Mouse (Mus musculus) liver, embryonic 14.5 days (tissue): Measurements from ENCODE around the gene Vmn1r34. TPM values are rescaled to one million over a fixed set of nuclear protein-coding genes. Genes with fewer than 3 reads are reported as not detected.
"Not testable (repeated sequence)": the region's sequence is repeated elsewhere in the genome, so short reads cannot be mapped to it uniquely, and the experiment has no call there.

ENCODE experiments used
- ATAC-seq: fragments of 200-750 bp; cut with Nextera tagmentation; 2 replicates; pipeline ENCODE4 v1.8.0; 2017; ENCODE audit warnings: moderate number of reproducible peaks, mild to moderate bottlenecking, moderate library complexity; ENCODE audit not compliant: insufficient read depth
- DNase-seq, 3 experiments: peaks; one replicate each; pipeline ENCODE4 v3.0.0-alpha.2; 2012 to 2013; ENCODE audit warnings: low read depth in 3 of 3, low spot score in 3 of 3
- H3K27ac ChIP-seq: fragments of 300-500 bp; sonication (generic); 2 replicates; pipeline ENCODE4 v1.5.1; 2014; ENCODE audit warnings: moderate library complexity, mild to moderate bottlenecking, control low read depth, inconsistent platforms
- H3K27me3 ChIP-seq: fragments of 300-500 bp; sonication (generic); 2 replicates; pipeline ENCODE4 v1.6.1; 2014; ENCODE audit warnings: mild to moderate bottlenecking, low read length, moderate library complexity; ENCODE audit not compliant: control insufficient read depth, insufficient read depth
- H3K36me3 ChIP-seq: fragments of 300-500 bp; sonication (generic); replicated peaks from 2 replicates; pipeline ENCODE4 v1.6.1; 2014; ENCODE audit warnings: low read depth; ENCODE audit not compliant: control insufficient read depth, insufficient read depth
- H3K4me1 ChIP-seq, 2 experiments: fragments of 200-500 bp in 1 of 2; fragments of 300-500 bp in 1 of 2; sonication (generic) in 1 of 2; replicated peaks; 2 replicates each; pipeline ENCODE4 v1.6.1; 2012 to 2014; ENCODE audit warnings: antibody characterized with exemption in 1 of 2, inconsistent platforms in 1 of 2, low read length in 1 of 2; ENCODE audit not compliant: control insufficient read depth in 2 of 2, insufficient read depth in 2 of 2
- H3K4me2 ChIP-seq: fragments of 300-500 bp; sonication (generic); 2 replicates; pipeline ENCODE4 v1.6.1; 2014; ENCODE audit warnings: low read depth, mild to moderate bottlenecking, control low read depth, moderate library complexity
- H3K4me3 ChIP-seq, 2 experiments: fragments of 200-500 bp in 1 of 2; fragments of 300-500 bp in 1 of 2; sonication (generic) in 1 of 2; 2 replicates each; pipeline ENCODE4 v1.5.1; 2012 to 2014; ENCODE audit warnings: low read depth in 2 of 2, low read length in 2 of 2, mild to moderate bottlenecking in 2 of 2, control low read depth in 1 of 2, inconsistent platforms in 1 of 2, moderate library complexity in 1 of 2; ENCODE audit not compliant: insufficient read depth in 1 of 2
- H3K9ac ChIP-seq: fragments of 300-500 bp; sonication (generic); replicated peaks from 2 replicates; pipeline ENCODE4 v1.6.1; 2014; ENCODE audit warnings: mild to moderate bottlenecking, control low read depth, moderate library complexity
- H3K9me3 ChIP-seq: fragments of 300-500 bp; sonication (generic); 2 replicates; pipeline ENCODE4 v1.6.1; 2016; ENCODE audit warnings: low read length, mixed read lengths; ENCODE audit not compliant: control insufficient read depth
- CTCF ChIP-seq: IDR thresholded peaks from 2 replicates; pipeline ENCODE4 v1.5.1; 2016; ENCODE audit warnings: antibody characterized with exemption, low read depth, control low read depth
- EP300 ChIP-seq: IDR thresholded peaks from 2 replicates; pipeline ENCODE4 v1.6.1; 2016; ENCODE audit warnings: antibody characterized with exemption, low read depth
- WGBS: fragments of 180-500 bp; shearing (Covaris S2); extraction: QIAGEN DNeasy Blood & Tissue Kit; methylation state at CpG from one replicate; pipeline ENCODE4 v1.1.7; 2014; ENCODE audit not compliant: insufficient replicate concordance; 5-methylcytosine and 5-hydroxymethylcytosine counted together
- polyA plus RNA-seq, 2 experiments: library from polyadenylated mRNA; depleted of rRNA in 1 of 2; stranded (reverse) in 1 of 2; unstranded in 1 of 2; fragments of >200 nt; fragmentation: Nextera tagmentation in 1 of 2; extraction: Ambion mirVana in 1 of 2; gene quantifications; 2 replicates each; pipeline versions ENCODE4 v1.2.1 to v1.2.3; 2012 to 2014

The Vmn1r34 gene
- not detected in 2 replicates for polyA plus RNA-seq (2012; rRNA removed)
- not detected in 2 replicates for polyA plus RNA-seq (2014; fragmentation: Nextera tagmentation; extraction: Ambion mirVana)

DNA sequence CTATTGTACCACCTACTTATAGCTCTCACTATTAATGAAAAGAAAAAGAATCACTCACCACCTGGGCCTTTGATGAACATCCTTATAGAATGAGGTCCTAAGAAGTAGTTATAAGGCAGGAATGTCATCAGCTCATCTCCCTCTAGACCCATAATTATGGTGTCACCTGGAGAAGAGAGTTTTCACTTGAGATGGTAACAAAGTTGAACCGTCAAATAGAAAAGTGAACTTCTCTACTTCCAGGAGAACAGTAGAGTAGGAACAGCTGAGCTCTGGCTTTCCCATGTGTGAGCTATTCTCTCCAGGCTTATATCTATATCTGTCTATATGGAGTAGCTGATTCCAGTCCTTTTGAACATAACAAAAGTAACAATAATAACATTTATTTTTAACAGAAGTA is at the start of gene Vmn1r34:
TSS of gene Vmn1r34 (minus strand) at position 101 of the 400 bp plus-strand sequence.
- Histone ChIP-seq H3K4me3 (no peak within 1 kb of the TSS), H3K4me1 (no peaks in the 10 kb centered on the region), H3K9me3 (no peaks in the 10 kb centered on the region), H3K36me3 (no peaks in the 10 kb centered on the region), H3K27me3 (no peaks in the 10 kb centered on the region), H3K4me2 (no peak within 1 kb of the TSS), H3K9ac (no peak within 1 kb of the TSS), H3K27ac (no peak within 1 kb of the TSS)
- no peak for ATAC-seq
- no peak for TF ChIP-seq CTCF
- WGBS, result 64% methylated on average over 1 of the region's 1 CpGs
- DNase-seq, result no peak

GRCm38 (mm10) chr6:66685806-66686205 is 42.1 kb upstream of the Vmn1r34 start, which contains the start of gene Vmn1r35:
Gene Vmn1r35, minus strand, starts transcription at chr6:66685906.
- 51% methylated on average over 3 of the region's 3 CpGs for WGBS
- no peak for TF ChIP-seq CTCF
- no peak for TF ChIP-seq EP300

DNA sequence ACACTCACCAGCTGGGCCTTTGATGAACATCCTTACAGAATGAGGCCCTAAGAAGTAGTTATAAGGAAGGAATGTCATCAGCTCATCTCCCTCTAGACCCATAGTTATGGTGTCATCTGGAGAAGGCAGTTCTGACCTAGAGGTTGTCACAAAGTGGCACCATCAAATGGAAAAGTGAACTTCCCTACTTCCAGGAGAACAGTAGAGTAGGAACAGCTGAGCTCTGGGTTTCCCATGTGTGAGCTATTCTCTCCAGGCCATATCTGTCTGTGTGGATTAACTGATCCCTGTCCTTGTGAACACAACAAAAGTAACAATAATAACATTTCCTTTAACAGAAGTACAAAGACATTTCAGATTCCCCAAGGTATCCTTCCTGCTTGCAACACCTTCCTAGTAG is 25.5 kb downstream of the Vmn1r34 start, which contains the start of gene Vmn1r33:
TSS of gene Vmn1r33 (minus strand) at position 101 of the 400 bp plus-strand sequence.
- H3K36me3 ChIP-seq, H3K9me3 ChIP-seq: not testable (repeated sequence)

More at GRCm38 (mm10) chr6:66685806-66686205, 42.1 kb upstream of the Vmn1r34 start, which contains the start of gene Vmn1r35:
- Histone ChIP-seq H3K4me1 (no peaks in the 10 kb centered on the region), H3K27me3 (no peaks in the 10 kb centered on the region), H3K27ac (no peak within 1 kb of the TSS), H3K9me3 (no peaks in the 10 kb centered on the region), H3K4me3 (no peak within 1 kb of the TSS), H3K4me2 (no peak within 1 kb of the TSS), H3K9ac (no peak within 1 kb of the TSS), H3K36me3 (no peaks in the 10 kb centered on the region)
- no peak for ATAC-seq
- DNase-seq, result no peak

DNA sequence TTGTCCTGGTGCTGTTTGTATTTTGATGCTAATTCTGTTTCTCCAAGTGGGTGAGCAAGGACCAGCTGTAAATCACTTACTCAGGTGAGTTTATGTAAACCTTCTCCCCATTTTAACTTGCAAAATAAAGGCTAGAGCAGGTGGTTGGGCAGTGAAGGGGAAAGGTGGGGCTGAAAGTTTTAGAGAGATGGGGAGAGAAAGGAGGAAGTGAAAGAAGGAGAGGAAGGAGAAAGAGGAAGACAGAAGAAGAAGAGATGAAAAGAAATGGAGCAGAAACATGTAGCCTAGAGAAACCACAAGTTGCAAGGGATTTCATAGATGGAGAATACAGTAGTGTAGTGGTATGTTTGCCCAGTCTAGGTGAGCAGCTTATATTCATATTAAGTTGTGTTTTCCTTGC is 47.9 kb downstream of the Vmn1r34 start:
- H3K9ac ChIP-seq, result no peak overlapping the region
- no peaks in the 10 kb centered on the region for H3K36me3 ChIP-seq
- TF ChIP-seq EP300 (no peak), CTCF (no peak)
- ATAC-seq (no peak), DNase-seq (no peak)
- H3K27ac ChIP-seq, result no peak overlapping the region
- H3K27me3 ChIP-seq, result no peaks in the 10 kb centered on the region
- H3K4me1 ChIP-seq, result no peaks in the 10 kb centered on the region
- no peak overlapping the region for H3K4me2 ChIP-seq
- H3K4me3 ChIP-seq, result no peak overlapping the region
- no peaks in the 10 kb centered on the region for H3K9me3 ChIP-seq

More for the DNA sequence above, 25.5 kb downstream of the Vmn1r34 start, which contains the start of gene Vmn1r33:
- not testable (repeated sequence) for DNase-seq, H3K9ac ChIP-seq, H3K4me2 ChIP-seq, ATAC-seq, H3K4me1 ChIP-seq, H3K27ac ChIP-seq, H3K27me3 ChIP-seq, H3K4me3 ChIP-seq

Other genes with a start within 250 kb of the Vmn1r34 start
- 28.4 and 49.3 TPM in 2 replicates for gene Mad2l1, start 108.5 kb downstream of the Vmn1r34 start, polyA plus RNA-seq (2012; rRNA removed)
- 95.0 and 97.2 TPM in 2 replicates for gene Mad2l1, start 108.5 kb downstream of the Vmn1r34 start, polyA plus RNA-seq (2014; fragmentation: Nextera tagmentation; extraction: Ambion mirVana)
- 0.01 TPM in 1 of 2 replicates, not detected in the other for gene Vmn1r32, start 83.8 kb downstream of the Vmn1r34 start, polyA plus RNA-seq (2012; rRNA removed)
- gene Vmn1r32, start 83.8 kb downstream of the Vmn1r34 start, polyA plus RNA-seq (2014; fragmentation: Nextera tagmentation; extraction: Ambion mirVana), result 0.04 and 0.06 TPM in 2 replicates
- not detected in 2 replicates for gene Vmn1r33, start 25.6 kb downstream of the Vmn1r34 start, polyA plus RNA-seq (2012; rRNA removed)
- gene Vmn1r33, start 25.6 kb downstream of the Vmn1r34 start, polyA plus RNA-seq (2014; fragmentation: Nextera tagmentation; extraction: Ambion mirVana), result not detected in 2 replicates
- gene Vmn1r35, start 42.0 kb upstream of the Vmn1r34 start, polyA plus RNA-seq (2012; rRNA removed), result not detected in 2 replicates
- gene Vmn1r35, start 42.0 kb upstream of the Vmn1r34 start, polyA plus RNA-seq (2014; fragmentation: Nextera tagmentation; extraction: Ambion mirVana), result not detected in 2 replicates
- not detected in 2 replicates for gene Vmn1r36, start 75.3 kb upstream of the Vmn1r34 start, polyA plus RNA-seq (2012; rRNA removed)
- gene Vmn1r36, start 75.3 kb upstream of the Vmn1r34 start, polyA plus RNA-seq (2014; fragmentation: Nextera tagmentation; extraction: Ambion mirVana), result not detected in 2 replicates
- not detected in 2 replicates for gene Vmn1r37, start 85.5 kb upstream of the Vmn1r34 start, polyA plus RNA-seq (2012; rRNA removed)
- not detected in 2 replicates for gene Vmn1r37, start 85.5 kb upstream of the Vmn1r34 start, polyA plus RNA-seq (2014; fragmentation: Nextera tagmentation; extraction: Ambion mirVana)
- gene Vmn1r38, start 138.7 kb upstream of the Vmn1r34 start, polyA plus RNA-seq (2012; rRNA removed), result not detected in 2 replicates
- gene Vmn1r38, start 138.7 kb upstream of the Vmn1r34 start, polyA plus RNA-seq (2014; fragmentation: Nextera tagmentation; extraction: Ambion mirVana), result not detected in 2 replicates
- gene Vmn1r39, start 166.7 kb upstream of the Vmn1r34 start, polyA plus RNA-seq (2012; rRNA removed), result not detected in 2 replicates
- gene Vmn1r39, start 166.7 kb upstream of the Vmn1r34 start, polyA plus RNA-seq (2014; fragmentation: Nextera tagmentation; extraction: Ambion mirVana), result not detected in 2 replicates